Mouse (Mus musculus): ENCODE measurements around the gene Defb11. TPM values are rescaled to one million over a fixed set of nuclear protein-coding genes. Genes with fewer than 3 reads are reported as not detected.
"Not testable (repeated sequence)": the region's sequence is repeated elsewhere in the genome, so short reads cannot be mapped to it uniquely, and the experiment has no call there.

The Defb11 gene
- not detected in 2 replicates for polyA plus RNA-seq (2016; fragmentation: Nextera tagmentation; extraction: Ambion mirVana)

- not testable (repeated sequence) for H3K4me1 ChIP-seq; H3K27me3 ChIP-seq (ENCODE audit: insufficient read depth, poor library complexity, severe bottlenecking); H3K4me3 ChIP-seq; H3K36me3 ChIP-seq; DNase-seq (ENCODE audit: low spot score); H3K9me3 ChIP-seq; H3K27ac ChIP-seq
Observed at GRCm38 (mm10) chr8:21906290-21906689, at the start of gene Defb11. Gene Defb11, minus strand, starts transcription at chr8:21906412.

GRCm38 (mm10) chr8:21955321-21955720 is 49.1 kb upstream of the Defb11 start:
- WGBS = 8% methylated on average over 9 of the region's 9 CpGs
- H3K27ac ChIP-seq = no peak overlapping the region
- no peaks in the 10 kb centered on the region for H3K4me1 ChIP-seq
- no peaks in the 10 kb centered on the region for H3K36me3 ChIP-seq
- H3K4me3 ChIP-seq = no peak overlapping the region
- no peaks in the 10 kb centered on the region for H3K9me3 ChIP-seq
- DNase-seq (ENCODE audit: low spot score) = no peak
- no peaks in the 10 kb centered on the region for H3K27me3 ChIP-seq (ENCODE audit: insufficient read depth, poor library complexity, severe bottlenecking)

- H3K4me3 ChIP-seq = no peak overlapping the region
- no peaks in the 10 kb centered on the region for H3K4me1 ChIP-seq
- no peaks in the 10 kb centered on the region for H3K27me3 ChIP-seq (ENCODE audit: insufficient read depth, poor library complexity, severe bottlenecking)
- DNase-seq (ENCODE audit: low spot score) = no peak
- H3K36me3 ChIP-seq = no peaks in the 10 kb centered on the region
- 71% methylated on average over 9 of the region's 9 CpGs for WGBS
- H3K9me3 ChIP-seq = no peaks in the 10 kb centered on the region
- no peak overlapping the region for H3K27ac ChIP-seq
Observed at GRCm38 (mm10) chr8:21947311-21948017, 41.3 kb upstream of the Defb11 start.

- H3K36me3 ChIP-seq = no peaks in the 10 kb centered on the region
- no peak within 1 kb of the TSS for H3K4me3 ChIP-seq
- 84% methylated on average over 6 of the region's 6 CpGs for WGBS
- H3K4me1 ChIP-seq = no peaks in the 10 kb centered on the region
- H3K27ac ChIP-seq = no peak within 1 kb of the TSS
- H3K9me3 ChIP-seq = no peaks in the 10 kb centered on the region
- DNase-seq (ENCODE audit: low spot score) = no peak
- H3K27me3 ChIP-seq (ENCODE audit: insufficient read depth, poor library complexity, severe bottlenecking) = no peaks in the 10 kb centered on the region
Observed at GRCm38 (mm10) chr8:21946462-21946861, 40.2 kb upstream of the Defb11 start, which contains the start of gene Defb13. Gene Defb13, plus strand, starts transcription at chr8:21946762.

GRCm38 (mm10) chr8:21938052-21938451 is 31.8 kb upstream of the Defb11 start, which contains the start of gene Defb35:
Gene Defb35, plus strand, starts transcription at chr8:21938352.
- H3K27me3 ChIP-seq (ENCODE audit: insufficient read depth, poor library complexity, severe bottlenecking); DNase-seq (ENCODE audit: low spot score); H3K36me3 ChIP-seq; H3K9me3 ChIP-seq; H3K27ac ChIP-seq; H3K4me3 ChIP-seq; H3K4me1 ChIP-seq: not testable (repeated sequence)
- WGBS = 77% methylated on average over 4 of the region's 4 CpGs

- H3K27me3 ChIP-seq (ENCODE audit: insufficient read depth, poor library complexity, severe bottlenecking) = no peaks in the 10 kb centered on the region
- no peak within 1 kb of the TSS for H3K4me3 ChIP-seq
- no peaks in the 10 kb centered on the region for H3K36me3 ChIP-seq
- WGBS = 88% methylated on average over 6 of the region's 6 CpGs
- no peak for DNase-seq (ENCODE audit: low spot score)
- no peak within 1 kb of the TSS for H3K27ac ChIP-seq
- H3K9me3 ChIP-seq = no peaks in the 10 kb centered on the region
- peaks cover 4% of the 10 kb centered on the region; the same call in 1 of the 2 replicates for H3K4me1 ChIP-seq
Observed at GRCm38 (mm10) chr8:21932610-21933009, 26.4 kb upstream of the Defb11 start, which contains the start of gene Defb15. Gene Defb15, minus strand, starts transcription at chr8:21932710.

GRCm38 (mm10) chr8:21930754-21931153 is 24.5 kb upstream of the Defb11 start:
- not testable (repeated sequence) for DNase-seq (ENCODE audit: low spot score)

GRCm38 (mm10) chr8:21915625-21916024 is 9.4 kb upstream of the Defb11 start:
- H3K27me3 ChIP-seq (ENCODE audit: insufficient read depth, poor library complexity, severe bottlenecking) = no peaks in the 10 kb centered on the region
- no peak overlapping the region for H3K4me3 ChIP-seq
- H3K36me3 ChIP-seq = no peaks in the 10 kb centered on the region
- no peaks in the 10 kb centered on the region for H3K9me3 ChIP-seq
- H3K27ac ChIP-seq = no peak overlapping the region
- DNase-seq (ENCODE audit: low spot score) = no peak
- no peaks in the 10 kb centered on the region for H3K4me1 ChIP-seq
- 69% methylated on average over 3 of the region's 3 CpGs for WGBS

More at GRCm38 (mm10) chr8:21930754-21931153, 24.5 kb upstream of the Defb11 start:
- H3K27ac ChIP-seq; H3K4me1 ChIP-seq; H3K4me3 ChIP-seq; H3K27me3 ChIP-seq (ENCODE audit: insufficient read depth, poor library complexity, severe bottlenecking); H3K9me3 ChIP-seq; H3K36me3 ChIP-seq: not testable (repeated sequence)
- 80% methylated on average over 3 of the region's 3 CpGs for WGBS

- Histone ChIP-seq H3K9me3 (no peaks in the 10 kb centered on the region), H3K4me1 (no peaks in the 10 kb centered on the region), H3K27me3 (ENCODE audit: insufficient read depth, poor library complexity, severe bottlenecking) (no peaks in the 10 kb centered on the region), H3K27ac (no peak overlapping the region), H3K36me3 (no peaks in the 10 kb centered on the region), H3K4me3 (no peak overlapping the region)
- WGBS = 33% methylated on average over 2 of the region's 2 CpGs
- no peak for DNase-seq (ENCODE audit: low spot score)
Observed at GRCm38 (mm10) chr8:21912554-21912953, 6.3 kb upstream of the Defb11 start.

- Histone ChIP-seq H3K36me3 (no peaks in the 10 kb centered on the region), H3K4me3 (no peak overlapping the region), H3K27me3 (ENCODE audit: insufficient read depth, poor library complexity, severe bottlenecking) (no peaks in the 10 kb centered on the region), H3K9me3 (no peaks in the 10 kb centered on the region), H3K4me1 (no peaks in the 10 kb centered on the region), H3K27ac (no peak overlapping the region)
- WGBS = 13% methylated on average over 1 of the region's 1 CpGs
- DNase-seq (ENCODE audit: low spot score) = no peak
Observed at GRCm38 (mm10) chr8:21911931-21912330, 5.7 kb upstream of the Defb11 start.

- H3K4me1 ChIP-seq; H3K9me3 ChIP-seq; H3K27me3 ChIP-seq (ENCODE audit: insufficient read depth, poor library complexity, severe bottlenecking); DNase-seq (ENCODE audit: low spot score); H3K4me3 ChIP-seq; H3K27ac ChIP-seq; H3K36me3 ChIP-seq: not testable (repeated sequence)
Observed at GRCm38 (mm10) chr8:21885321-21885720, 20.9 kb downstream of the Defb11 start, which contains the start of gene Defb9. Gene Defb9, minus strand, starts transcription at chr8:21885421.

GRCm38 (mm10) chr8:21858586-21858985 is 47.6 kb downstream of the Defb11 start, which contains the start of gene Defb10:
Gene Defb10, plus strand, starts transcription at chr8:21858901.
- H3K27ac ChIP-seq; H3K36me3 ChIP-seq; H3K4me1 ChIP-seq; DNase-seq (ENCODE audit: low spot score); H3K27me3 ChIP-seq (ENCODE audit: insufficient read depth, poor library complexity, severe bottlenecking); H3K9me3 ChIP-seq; H3K4me3 ChIP-seq: not testable (repeated sequence)
- WGBS = 50% methylated on average over 1 of the region's 1 CpGs
